Mouse (Mus musculus) kidney, postnatal 4 days (tissue): ENCODE data around the gene Rab3il1.
A peak's percentile ranks its signal among the peaks of the same experiment; 100 is the strongest.

Experiments used
- DNase-seq, 2 experiments: peaks; one replicate each; pipeline ENCODE4 v3.0.0; 2021; ENCODE audit warnings: mixed read lengths in 2 of 2

The Rab3il1 gene

GRCm38 (mm10) chr19:10041388-10042148 is 40.1 kb downstream of the Rab3il1 start, which contains the start of gene Fads3:
Gene Fads3 (plus strand): TSS chr19:10041569.
- peak; percentile 86 to 90 for DNase-seq

DNA sequence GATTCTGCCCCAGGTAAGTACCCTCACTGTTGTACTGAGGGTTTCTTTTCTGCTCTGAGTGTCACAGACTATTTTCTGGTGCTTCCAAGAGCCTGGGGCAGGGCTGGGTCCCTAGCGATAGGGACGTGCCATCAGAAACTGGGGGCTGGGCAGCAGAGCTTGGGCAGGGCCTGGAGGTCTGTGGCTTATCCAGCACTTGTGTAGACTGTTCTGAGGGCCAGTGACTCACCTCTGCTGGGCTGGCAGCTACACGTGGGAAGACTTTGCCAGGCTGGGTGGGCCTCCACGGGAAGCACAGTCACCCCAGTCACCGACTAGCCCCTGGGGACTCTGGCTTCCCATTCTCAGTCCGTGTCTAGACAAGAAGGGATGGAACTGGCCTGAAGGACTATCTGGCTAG is 40.8 kb downstream of the Rab3il1 start:
- DNase-seq: no peak

GRCm38 (mm10) chr19:10042816-10043215 is 41.3 kb downstream of the Rab3il1 start:
- DNase-seq: no peak

DNA sequence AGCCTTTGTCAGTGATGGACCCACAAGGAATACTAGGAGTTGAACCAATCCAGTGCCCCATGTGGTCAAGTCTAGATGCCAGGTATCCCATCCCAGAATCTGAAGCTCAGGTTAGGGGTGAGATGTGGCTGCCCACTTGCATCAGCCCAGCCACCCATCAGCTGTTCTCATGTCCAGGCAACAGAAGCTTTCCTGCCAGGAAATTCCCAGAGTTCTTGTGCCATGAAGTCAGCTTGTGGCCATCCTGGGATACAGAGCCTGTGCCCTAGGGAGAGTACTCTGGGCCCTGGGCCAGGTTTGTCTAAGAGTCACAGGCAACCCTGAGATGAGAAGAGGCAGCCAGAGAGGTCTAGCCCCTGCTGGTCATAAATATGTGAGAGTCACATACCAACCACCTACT is 42.2 kb downstream of the Rab3il1 start:
- DNase-seq: peak in 1 of 2 experiments; percentile 57

GRCm38 (mm10) chr19:10045707-10046106 is 44.2 kb downstream of the Rab3il1 start:
- DNase-seq: no peak

DNA sequence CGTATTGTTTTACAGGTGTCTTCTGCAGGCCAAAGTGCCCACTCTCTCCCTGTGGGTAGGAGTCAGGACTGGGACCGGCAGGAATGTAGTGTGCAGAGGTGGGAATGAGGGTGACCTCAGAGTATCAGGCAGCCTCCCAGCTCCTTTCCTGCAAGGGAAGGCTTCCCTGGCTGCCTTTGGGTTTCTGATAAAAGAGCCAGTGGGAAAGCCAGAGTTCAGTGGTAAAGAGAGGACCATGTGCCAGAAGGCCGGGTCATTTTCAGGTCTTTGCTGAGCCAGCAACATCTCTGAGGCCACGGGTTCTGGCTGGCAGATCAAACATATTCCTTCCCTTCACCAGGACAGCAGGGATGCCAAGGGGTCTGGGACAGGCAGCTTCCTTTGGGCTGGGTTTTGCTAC is 44.9 kb downstream of the Rab3il1 start:
- no peak for DNase-seq

DNA sequence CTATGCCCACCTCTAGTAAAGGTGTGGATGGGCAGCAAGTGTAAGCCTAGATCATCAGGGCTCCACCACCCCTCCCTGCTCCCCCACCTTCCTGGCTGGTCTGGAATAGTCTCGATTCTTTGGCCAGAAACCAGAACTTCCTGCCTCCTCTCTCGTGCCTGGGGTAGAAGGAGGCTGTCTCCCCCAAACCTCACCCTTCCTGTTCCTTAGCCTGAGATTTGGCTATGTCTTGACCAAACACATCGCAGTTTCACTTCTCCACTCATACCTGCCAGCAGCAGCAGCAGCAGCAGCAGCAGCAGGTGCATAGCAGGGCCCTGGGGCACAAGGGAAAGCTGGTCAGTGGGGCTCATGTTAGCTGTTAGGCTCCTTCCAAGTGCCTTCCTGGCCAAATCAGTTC is 45.5 kb downstream of the Rab3il1 start:
- DNase-seq: no peak

DNA sequence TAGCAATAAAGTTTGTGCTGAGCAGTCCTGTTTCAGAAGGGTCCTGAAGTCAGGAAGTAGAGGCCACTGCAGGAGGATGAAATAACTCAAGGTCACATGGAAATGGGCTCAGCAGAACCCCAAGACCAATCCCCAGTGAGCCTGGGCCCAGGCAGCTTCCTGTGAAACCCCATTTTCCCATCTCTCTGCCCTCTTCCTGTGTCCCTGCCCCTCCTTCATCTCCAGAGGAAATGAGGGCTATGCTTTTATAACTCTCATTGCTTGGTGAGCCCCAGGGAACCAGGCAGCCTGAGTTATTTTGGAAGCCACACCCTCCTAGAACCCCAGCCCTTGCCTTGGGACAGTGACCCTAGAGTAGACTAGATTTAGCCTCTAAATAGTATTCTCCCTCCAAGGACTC is 48.1 kb downstream of the Rab3il1 start:
- no peak for DNase-seq

GRCm38 (mm10) chr19:10050438-10050837 is 49.0 kb downstream of the Rab3il1 start:
- DNase-seq: no peak

DNA sequence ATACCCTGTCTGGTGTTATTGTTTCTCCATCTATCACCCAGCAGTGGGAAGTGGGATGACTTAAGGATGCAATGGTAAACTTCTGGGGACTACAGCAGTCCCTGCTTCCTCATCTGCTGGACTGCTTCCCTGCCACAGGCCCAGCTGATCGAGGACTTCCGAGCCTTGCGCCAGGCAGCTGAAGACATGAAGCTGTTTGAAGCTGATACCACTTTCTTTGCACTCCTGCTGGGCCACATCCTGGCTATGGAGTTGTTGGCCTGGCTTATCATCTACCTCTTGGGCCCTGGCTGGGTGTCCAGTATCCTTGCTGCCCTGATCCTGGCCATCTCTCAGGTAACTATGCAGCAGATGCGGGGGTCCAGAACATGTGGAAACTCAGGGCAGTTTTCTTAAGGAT is 51.2 kb downstream of the Rab3il1 start:
- DNase-seq: no peak

DNA sequence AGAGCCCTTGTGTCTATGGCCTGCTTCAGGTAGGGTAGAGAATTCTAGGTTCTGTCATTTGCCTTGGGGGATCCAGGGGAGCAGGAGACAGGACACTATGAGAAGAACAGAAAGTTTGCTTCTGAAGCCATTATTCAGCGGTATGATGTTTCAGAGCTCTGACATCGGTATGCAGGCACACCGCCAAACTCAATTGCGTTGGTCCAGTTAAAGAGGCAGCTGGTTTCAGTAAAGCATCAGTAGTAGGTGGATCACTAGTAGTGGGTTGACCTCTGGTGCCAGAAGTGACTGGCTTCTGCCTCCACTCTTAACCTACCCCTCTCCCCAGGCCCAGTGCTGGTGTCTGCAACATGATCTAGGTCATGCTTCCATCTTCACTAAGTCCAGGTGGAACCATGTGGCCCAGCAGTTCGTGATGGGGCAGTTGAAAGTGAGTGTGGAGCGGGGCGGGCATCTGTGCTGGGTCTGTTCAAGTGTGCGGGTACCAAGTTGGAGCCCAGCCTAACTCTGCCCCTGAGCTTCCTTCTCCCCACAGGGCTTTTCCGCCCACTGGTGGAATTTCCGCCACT is 52.3 kb downstream of the Rab3il1 start:
- peak in 1 of 2 experiments; percentile 35 for DNase-seq

DNA sequence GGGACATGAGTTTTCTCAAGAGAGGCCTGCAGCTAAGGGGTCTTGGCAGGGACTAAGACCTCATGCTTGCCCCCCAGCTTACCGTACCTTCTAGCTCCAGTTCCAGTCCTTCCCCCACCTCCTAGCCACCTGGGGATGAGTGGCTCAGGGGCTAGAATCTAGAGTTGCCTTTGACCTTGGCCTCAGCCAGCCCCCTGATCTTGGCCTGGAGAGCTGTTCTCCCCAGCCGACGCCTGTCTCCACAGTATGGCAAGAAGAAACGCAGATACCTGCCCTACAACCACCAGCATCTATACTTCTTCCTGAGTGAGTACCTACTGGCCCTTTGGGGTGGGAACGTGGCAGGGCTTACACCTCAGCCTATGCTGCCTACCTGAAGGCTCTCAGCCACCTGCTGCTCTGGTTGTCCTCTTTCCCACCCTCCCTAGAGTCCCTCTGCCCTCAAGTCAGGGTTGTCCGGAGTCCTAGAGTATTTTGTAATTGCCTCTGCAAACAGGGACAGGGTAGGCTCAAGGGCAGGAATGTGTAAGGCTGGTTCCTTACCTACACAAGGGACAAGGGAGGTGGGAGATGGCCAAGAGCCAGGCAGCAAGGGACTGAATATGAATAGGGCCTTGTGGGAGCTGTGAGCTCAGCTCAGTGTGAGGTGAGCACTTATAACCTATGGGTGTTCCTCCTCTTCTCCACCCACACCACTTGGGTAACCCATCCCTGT is 53.0 kb downstream of the Rab3il1 start:
- no peak for DNase-seq

GRCm38 (mm10) chr19:10055261-10055660 is 53.8 kb downstream of the Rab3il1 start:
- DNase-seq: no peak

DNA sequence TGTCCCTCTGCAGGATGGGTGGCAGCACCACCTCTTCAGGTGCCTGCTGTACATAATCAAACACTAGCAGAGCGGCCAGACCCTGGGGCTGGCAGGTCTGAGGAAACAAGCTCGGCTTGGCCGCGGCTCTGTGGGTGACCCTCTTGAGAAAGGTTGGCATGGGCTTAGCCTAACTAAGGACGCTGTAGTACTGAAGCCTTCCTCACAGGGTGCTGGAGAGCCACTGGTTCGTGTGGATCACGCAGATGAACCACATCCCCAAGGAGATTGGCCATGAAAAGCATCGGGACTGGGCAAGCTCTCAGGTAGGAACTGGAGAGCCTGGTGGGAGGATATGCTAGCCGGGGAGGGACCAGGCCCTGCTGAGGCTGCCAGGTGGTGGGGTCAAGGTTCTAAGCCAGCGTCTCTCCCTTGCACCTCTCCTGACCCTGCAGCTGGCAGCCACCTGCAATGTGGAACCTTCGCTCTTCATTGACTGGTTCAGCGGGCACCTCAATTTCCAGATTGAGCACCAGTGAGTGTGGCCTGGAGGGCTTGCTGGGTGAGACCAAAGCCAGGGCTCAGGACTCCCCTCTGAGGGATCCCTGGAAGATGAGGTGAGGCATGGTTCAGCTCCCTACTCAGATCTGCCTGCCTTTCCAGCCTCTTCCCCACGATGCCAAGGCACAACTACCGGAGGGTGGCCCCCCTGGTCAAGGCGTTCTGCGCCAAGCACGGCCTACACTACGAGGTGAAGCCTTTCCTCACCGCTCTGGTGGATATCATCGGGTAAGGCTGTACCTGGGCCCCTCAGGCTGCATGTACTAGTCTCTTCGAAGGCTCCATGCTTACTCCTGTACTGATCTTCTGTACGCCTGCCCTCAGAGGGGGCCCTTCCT is 54.6 kb downstream of the Rab3il1 start:
- peak in 1 of 2 experiments; percentile 45 for DNase-seq

GRCm38 (mm10) chr19:10056686-10057085 is 55.2 kb downstream of the Rab3il1 start:
- DNase-seq: no peak

DNA sequence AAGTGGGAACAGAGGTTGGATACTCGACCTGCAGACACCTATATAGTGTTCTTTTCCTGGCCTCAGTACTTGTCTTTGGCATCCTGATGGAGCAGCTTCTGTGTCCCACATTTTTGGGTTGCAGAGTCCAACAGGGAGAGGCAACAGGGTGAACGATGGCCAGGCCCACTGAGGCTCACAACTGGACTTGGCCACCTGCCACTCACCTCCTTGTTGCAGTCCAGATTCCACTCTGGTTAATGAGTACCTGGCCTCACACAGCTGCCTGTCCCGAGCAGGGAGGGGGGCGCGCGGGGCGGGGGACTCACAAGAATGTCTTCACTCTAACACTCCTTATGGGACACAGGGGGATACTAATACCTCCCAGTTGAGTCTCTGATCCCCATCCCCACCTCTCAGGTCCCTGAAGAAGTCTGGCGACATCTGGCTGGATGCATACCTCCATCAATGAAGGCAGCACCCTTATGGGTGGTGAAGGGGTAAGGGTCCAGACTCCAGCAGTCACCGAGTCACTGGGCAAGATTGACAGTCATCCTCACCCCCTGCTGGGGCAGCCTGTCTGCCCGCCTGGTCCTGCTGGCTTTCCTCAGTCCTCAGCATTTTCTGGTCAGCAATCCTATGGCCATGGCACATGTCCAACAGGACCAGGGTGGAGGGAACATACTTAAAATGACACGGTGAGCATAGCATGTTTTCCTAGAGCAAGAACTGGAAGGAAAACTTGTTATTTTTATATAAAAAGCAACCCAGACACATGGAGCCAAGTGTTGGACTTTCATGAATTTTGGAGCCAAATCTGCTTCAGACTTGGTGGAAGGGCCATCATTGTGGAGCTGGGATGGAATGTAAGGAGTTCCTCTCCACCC is 56.2 kb downstream of the Rab3il1 start:
- DNase-seq: peak; percentile 83 to 90

DNA sequence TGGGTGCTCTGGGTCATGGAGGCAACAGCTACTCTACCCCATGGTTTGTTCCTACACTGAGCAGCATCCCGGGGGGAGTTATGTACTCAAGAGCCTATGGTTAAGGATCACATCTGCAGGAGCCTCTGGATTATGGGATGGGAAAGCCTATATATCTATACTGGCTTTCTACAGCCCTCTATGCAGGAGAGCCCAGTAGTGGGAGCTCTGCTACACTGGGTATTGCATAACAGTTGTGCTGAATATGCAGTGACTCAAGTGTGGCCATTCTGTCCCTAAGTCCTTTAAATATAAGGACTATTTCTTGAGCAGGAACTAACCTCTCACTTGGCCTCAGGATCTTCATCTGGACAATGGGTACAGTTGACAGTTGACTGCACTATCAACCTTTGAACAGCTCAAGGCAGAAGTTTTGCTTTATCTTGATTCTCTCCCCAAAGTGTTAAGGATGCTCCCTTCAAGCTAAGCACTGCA is 56.9 kb downstream of the Rab3il1 start:
- DNase-seq: no peak

GRCm38 (mm10) chr19:10058876-10059427 is 57.5 kb downstream of the Rab3il1 start:
- no peak for DNase-seq

DNA sequence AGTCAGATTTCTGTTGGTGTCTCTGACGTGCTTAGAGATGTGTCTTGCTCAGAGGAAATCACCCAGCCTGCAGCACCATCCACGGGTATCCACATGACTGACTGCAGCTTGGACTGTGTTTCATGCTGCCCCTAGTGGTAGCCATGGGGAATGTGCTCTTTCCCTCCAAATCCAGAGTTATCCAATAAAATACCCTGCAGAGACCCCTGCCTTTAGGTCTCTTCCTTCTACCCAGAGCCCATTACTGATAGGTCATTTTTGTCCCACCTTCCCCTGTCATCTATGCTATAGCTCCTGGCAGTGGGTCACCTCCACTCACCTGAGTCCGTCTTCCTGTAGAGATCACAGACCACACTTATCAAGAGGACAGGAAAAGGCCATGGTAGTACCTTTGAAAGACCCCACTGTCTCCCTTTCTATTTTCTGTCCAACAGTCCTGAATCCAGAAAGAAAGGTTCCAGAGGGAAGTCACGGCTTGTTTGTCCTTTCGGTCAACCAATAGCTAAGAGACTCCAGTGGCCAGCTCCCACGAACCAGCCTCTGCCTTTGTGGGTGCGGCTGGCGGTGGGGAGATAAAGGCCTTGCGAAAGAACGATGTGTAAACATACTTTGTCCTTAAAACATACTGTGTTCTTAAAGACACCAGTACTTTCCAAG is 58.6 kb downstream of the Rab3il1 start:
- peak; percentile 47 to 69 for DNase-seq

GRCm38 (mm10) chr19:10060783-10061590 is 59.5 kb downstream of the Rab3il1 start:
- no peak for DNase-seq
